Mouse (Mus musculus): ENCODE measurements around the gene Pdcd5.

The Pdcd5 gene

GRCm38 (mm10) chr7:35640072-35640471 lies 7.2 kb downstream of the Pdcd5 start:
- no peak for DNase-seq

GRCm38 (mm10) chr7:35636874-35637273 lies 10.4 kb downstream of the Pdcd5 start:
- no peak for DNase-seq

- DNase-seq = no peak
These were observed 11.1 kb downstream of the Pdcd5 start for GRCm38 (mm10) chr7:35636229-35636628.

GRCm38 (mm10) chr7:35628496-35628895 lies 18.8 kb downstream of the Pdcd5 start:
- DNase-seq = no peak

- peak; percentile 67 for DNase-seq
These were observed 19.9 kb downstream of the Pdcd5 start for GRCm38 (mm10) chr7:35627371-35627770.

GRCm38 (mm10) chr7:35626038-35626437 lies 21.3 kb downstream of the Pdcd5 start:
- no peak for DNase-seq

- DNase-seq = no peak
These were observed 24.7 kb downstream of the Pdcd5 start for GRCm38 (mm10) chr7:35622626-35623025.

- no peak for DNase-seq
These were observed 29.8 kb downstream of the Pdcd5 start for GRCm38 (mm10) chr7:35617513-35617912.

GRCm38 (mm10) chr7:35609245-35609644 lies 38.1 kb downstream of the Pdcd5 start:
- no peak for DNase-seq

- DNase-seq = no peak
These were observed 40.5 kb downstream of the Pdcd5 start for GRCm38 (mm10) chr7:35606816-35607215.

GRCm38 (mm10) chr7:35602766-35603165 lies 44.6 kb downstream of the Pdcd5 start:
- DNase-seq = no peak

GRCm38 (mm10) chr7:35601106-35601505 lies 46.2 kb downstream of the Pdcd5 start:
- DNase-seq = no peak

GRCm38 (mm10) chr7:35600031-35600430 lies 47.3 kb downstream of the Pdcd5 start:
- DNase-seq = no peak

- DNase-seq = no peak
These were observed 47.8 kb downstream of the Pdcd5 start for GRCm38 (mm10) chr7:35599492-35599891.

- no peak for DNase-seq
These were observed 53.0 kb downstream of the Pdcd5 start for GRCm38 (mm10) chr7:35594311-35594710.

Measured in cerebellum, adult 9-11 months (tissue).